Mouse (Mus musculus) mouse trophoblast stem cell (cell line): Measurements from ENCODE around the gene Rnf40.
"Not testable (repeated sequence)": the region's sequence is repeated elsewhere in the genome, so short reads cannot be mapped to it uniquely, and the experiment has no call there.

ENCODE experiments used
- in situ Hi-C, 2 experiments: fragments of 300-500 bp; cut with MseI, MboI; formaldehyde crosslinking; loops; 2 replicates in 1 of 2; 3 replicates in 1 of 2; pipeline ENCODE4 v1.15.1; 2025

Gene Rnf40

GRCm38 (mm10) chr7:127602903-127603302 is 14.3 kb downstream of the Rnf40 start:
- in situ Hi-C loops = no loop called here

DNA sequence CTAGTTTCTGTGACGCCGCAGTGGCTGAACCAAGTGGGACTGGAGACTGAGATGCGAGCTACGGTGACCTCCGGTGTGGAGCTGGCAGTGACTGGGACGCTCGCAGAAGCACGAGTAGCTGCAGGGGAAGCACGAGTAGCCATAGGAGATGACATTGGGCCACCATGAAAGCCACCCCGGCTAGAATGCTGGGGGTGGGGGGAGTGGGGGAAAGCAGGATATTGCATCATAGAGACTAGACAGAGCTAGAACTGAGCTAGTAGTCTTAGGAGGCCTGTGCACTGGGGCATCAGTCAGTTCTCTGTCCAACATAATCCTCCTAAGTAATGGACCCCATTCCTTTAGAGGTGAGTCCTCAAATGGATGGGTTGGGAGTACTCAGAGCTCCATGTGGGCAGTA is 15.7 kb downstream of the Rnf40 start:
- in situ Hi-C loops = no loop called here

DNA sequence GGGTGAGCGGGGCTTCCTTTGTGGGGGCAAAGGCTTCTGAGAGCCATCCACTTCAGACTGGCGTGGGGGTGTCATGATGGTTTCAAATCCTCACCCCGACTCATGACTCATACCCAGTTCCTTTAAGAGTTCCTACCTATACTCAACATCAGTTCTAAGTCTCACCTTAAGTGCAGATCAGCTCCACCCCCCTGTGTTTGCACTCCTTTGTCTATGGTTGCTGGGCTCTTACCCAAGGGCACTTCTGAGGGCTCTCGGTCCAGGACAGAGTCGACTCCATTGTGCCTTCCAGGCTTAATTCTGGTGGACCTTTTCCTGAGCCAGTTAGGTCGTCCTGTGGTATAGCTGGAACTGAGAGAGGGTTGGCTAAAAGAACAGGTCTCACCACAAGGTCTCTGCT is 18.6 kb downstream of the Rnf40 start:
- in situ Hi-C loops = no loop called here

DNA sequence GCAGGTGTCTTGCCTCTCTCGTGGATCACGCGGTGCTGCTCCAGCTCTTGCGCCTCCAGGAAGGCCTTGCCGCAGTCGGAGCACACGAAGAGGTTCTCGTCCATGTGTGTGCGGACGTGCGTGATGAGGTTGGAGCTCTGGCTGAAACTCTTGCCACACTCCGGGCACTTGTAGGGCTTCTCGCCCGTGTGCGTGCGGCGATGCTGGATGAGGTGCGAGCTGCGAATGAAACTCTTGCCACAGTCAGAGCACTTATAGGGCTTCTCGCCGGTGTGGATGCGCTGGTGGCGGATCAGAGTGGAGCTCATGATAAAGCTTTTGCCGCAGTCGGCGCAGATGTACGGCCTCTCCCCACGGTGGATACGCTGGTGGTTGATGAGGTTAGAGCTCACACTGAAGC is 22.4 kb downstream of the Rnf40 start:
- in situ Hi-C loops = no loop called here

DNA sequence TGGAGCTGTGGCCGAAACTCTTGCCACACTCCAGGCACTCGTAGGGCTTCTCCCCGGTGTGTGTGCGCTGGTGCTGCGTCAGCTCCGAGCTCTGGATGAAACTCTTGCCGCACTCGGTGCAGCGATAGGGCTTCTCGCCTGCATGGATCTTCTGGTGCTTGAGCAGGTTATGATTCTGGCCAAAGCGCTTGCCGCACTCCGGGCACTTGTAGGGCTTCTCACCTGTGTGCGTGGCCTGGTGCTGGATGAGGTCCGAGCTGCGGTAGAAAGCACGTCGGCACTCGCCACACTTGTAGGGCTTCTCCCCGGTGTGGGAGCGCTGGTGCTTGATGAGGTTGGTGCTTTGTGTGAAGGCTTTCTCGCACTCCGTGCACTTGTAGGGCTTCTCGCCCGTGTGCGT is 23.0 kb downstream of the Rnf40 start:
- in situ Hi-C loops = no loop called here

GRCm38 (mm10) chr7:127613501-127613900 is 24.9 kb downstream of the Rnf40 start:
- in situ Hi-C loops = no loop called here

- in situ Hi-C loops = no loop called here
Measured at GRCm38 (mm10) chr7:127614091-127614490, 25.5 kb downstream of the Rnf40 start.

DNA sequence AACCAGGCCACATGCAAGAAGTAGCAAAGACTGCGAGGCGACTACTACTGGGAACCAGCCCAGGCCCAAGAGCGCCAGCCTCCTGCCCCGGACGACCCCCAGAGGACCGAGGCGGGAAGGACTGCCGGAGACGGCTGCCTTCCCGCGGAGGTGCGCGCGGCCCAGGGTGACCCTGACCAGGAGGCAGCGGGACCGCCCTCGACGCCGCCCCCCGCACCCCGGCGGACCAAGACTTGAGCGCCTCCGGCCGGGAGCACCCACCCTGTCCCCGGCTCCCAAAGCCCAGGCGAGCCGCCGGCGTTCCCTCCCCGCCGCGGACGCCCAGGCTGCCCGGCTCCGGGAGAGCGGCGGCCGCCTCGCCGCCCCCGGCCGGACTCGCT is 25.9 kb downstream of the Rnf40 start:
- in situ Hi-C loops = no loop called here

DNA sequence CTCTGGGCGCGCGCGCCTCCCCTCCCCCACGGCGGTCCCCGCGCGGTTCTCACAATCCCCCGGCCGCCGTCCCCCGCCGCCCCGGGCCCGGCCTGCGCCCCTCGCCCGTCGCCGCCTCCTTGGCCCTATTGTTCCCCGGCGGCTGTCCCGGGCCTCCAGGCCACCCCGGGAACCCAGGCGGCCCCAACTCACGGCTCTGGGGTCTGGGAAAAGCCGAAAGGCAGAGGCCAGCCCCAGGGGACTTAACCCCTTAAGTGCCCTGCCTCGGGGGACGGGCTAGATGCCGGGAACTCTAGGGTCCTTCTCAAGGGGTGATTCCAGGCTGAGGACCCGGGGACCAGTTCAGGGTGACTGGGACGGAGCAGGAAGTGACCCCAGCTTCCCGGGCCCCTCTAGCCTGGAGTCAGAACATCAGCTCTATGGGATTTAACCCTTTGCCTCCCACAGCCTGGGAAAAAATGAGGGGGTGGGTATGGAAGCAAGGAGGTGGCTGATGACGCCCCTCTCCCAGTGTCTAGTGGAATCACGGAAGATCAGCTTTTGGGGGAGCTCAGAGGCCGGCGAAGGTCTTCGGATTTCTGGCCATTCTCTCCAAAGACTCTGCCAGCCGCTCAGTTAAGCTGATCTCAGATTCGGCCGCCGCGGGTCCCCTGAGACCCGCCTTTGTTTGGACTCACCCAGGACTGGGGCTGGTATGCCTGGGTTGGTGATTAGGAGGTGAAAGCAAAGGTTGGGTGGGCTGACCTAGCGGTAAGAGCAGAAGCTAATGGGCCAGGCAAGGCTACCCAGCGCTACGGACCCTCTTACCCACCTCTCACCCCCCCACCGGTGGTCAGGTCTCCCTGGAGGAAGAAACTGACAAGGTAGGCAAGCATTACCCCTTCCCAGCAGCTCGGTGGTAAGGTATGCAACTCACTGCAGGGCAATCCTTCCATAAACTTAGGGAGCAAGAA is 26.6 kb downstream of the Rnf40 start, which contains the start of gene Zfp629:
Zfp629 (minus strand) TSS at position 907 of the 953 bp plus-strand sequence.
- in situ Hi-C loops = no loop called here

DNA sequence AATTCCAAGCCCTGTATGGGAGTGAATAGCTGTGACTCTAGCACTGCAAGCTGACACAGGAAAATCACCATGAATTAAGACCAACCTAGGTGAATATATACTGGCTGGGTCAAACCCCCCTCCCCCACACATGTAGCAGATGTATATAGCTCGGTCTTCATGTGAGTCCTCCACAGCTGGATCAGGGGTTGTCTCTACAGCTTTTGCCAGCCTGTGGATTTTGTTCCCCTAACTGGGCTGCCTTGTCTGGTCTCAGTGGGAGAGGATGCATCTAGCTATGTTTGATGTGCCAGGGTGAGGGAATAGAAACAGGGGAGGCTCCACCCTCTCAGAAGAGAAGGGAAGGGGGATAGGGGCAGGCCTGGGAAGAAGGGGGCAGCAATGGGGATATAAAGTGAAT is 27.8 kb downstream of the Rnf40 start:
- in situ Hi-C loops = no loop called here

DNA sequence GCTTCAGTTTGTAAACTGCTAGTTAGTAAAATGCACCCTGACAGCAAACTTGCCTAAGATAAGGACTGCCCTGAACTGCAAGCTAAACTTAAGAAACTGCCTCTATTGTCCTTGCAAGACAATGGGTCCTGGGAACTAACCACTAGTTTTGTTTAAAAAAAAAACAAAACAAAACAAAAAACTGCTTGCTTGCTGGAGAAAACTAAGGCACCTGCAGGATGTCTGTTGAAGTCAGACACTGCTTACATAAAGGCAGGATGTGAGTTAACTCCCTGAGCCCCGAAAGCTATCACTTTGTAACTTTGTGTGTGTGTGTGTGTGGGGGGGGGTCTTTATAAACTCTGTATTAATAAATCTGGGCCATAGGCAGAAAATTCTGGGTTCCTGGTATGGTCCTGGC is 28.3 kb downstream of the Rnf40 start:
- in situ Hi-C loops = no loop called here

GRCm38 (mm10) chr7:127617962-127618361 is 29.4 kb downstream of the Rnf40 start:
- in situ Hi-C loops = no loop called here

DNA sequence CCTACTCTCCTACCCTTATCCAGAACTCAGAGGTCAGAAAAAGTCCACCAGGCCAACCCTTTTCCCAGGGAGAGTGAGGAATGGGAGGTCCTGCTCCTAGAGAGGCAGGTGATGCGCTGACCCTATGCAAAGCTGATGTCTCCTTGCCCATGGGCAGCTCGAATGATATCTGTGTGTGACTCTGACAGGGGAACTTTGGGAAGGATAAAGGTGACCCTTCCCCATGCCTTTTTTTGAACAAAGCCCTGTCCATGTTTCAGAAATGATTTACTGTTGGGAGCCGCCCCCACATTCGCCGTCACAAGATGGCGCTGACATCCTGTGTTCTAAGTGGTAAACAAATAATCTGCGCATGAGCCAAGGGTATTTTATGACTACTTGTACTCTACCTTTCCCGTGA is 29.8 kb downstream of the Rnf40 start:
- in situ Hi-C loops = not testable (repeated sequence)

DNA sequence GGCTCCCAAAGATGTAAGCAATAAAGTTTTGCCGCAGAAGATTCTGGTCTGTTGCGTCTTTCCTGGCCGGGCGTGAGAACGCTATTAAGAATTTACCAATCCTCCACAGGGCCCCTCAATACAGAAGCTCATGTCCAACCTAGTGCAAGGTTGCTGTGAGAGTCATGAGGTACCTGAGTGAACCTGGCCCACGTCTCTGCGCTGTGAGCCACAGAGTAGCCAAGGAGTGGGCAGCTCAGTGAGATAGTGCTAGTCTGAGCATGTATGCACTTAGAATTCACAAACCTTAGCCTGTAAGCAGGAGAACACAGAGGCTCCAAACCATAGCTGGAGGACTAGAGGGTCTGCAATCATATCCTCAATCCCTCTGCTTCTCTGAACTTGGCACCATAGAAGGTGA is 37.5 kb downstream of the Rnf40 start:
- in situ Hi-C loops = no loop called here

- in situ Hi-C loops = no loop called here
Measured at GRCm38 (mm10) chr7:127626471-127626870, 37.9 kb downstream of the Rnf40 start.

DNA sequence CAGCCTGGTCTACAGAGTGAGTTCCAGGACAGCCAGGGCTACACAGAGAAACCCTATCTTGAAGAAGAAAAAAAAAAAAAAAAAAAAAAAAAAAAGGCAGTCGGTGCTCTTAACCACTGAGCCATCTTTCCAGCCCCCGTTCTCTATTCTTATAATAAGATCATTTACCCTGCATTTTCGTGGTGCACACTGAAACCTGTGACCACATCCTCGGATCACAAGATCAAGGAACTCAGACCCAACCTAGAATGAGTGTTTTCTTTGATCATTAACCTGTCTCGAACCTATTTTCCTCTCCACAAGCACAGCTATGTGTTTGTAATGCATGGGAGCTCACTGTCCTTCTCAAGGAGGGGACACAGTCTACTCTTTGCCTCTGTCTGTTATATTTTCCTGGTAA is 40.1 kb downstream of the Rnf40 start:
- in situ Hi-C loops = no loop called here

GRCm38 (mm10) chr7:127631416-127631815 is 42.8 kb downstream of the Rnf40 start:
- in situ Hi-C loops = no loop called here

- in situ Hi-C loops = no loop called here
Measured at GRCm38 (mm10) chr7:127636963-127637362, 48.4 kb downstream of the Rnf40 start.

DNA sequence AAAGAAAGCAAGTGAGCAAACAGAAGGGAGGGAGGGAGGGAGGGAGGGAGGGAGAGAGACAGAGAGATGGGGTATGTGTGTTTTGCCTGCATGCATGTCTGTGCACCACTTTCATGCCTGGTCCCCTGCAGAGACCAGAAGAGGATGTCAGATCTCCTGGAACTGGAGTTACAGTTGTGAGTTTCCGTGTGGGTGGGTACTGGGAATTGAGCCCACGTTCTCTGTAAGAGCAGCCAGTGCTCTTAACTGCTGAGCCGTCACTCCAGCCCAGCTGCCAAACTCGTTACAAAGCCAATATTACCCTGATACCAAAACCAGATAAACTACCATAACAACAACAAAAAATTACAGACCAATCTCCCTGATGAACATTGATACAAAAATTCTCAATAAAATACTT is 52.7 kb downstream of the Rnf40 start:
- in situ Hi-C loops = no loop called here

GRCm38 (mm10) chr7:127642254-127642653 is 53.7 kb downstream of the Rnf40 start:
- in situ Hi-C loops = no loop called here

DNA sequence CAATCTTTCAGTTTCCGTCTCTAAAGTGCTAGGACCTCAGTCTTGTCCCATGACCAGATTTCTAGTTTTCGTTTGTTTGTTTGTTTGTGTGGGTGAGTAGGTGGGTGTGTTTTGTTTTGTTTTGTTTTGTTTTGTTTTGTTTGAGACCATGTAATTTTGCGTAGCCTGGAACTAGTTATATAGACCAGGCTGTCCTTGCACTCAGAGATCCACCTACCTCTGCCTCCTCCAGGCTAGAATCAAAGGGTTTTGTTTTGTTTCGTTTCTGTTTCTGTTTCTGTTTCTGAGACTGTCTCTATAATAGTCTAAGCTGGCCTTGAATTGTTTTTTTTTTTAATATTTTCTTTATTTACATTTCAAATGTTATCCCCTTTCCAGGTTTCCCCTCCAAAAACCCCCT is 57.8 kb downstream of the Rnf40 start:
- in situ Hi-C loops = no loop called here

DNA sequence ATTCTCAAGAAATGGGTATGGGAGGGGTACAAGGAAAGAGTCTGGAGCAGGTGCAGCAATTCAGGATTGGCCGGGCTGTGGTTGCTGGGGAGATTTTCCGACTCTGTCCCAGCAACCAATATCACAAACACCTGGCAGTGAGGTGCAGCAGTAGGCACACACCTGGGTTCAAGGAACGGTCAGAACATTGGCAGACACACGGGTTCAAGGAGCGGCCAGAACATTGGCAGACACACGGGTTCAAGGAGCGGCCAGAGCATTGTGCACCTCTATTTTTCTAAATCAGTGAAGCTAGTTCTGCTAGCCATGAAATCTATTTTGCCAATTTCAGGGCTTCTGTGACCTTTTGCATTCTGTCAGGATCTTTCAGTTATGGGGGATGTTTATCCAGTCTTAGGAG is 59.0 kb downstream of the Rnf40 start:
- in situ Hi-C loops = not testable (repeated sequence)

DNA sequence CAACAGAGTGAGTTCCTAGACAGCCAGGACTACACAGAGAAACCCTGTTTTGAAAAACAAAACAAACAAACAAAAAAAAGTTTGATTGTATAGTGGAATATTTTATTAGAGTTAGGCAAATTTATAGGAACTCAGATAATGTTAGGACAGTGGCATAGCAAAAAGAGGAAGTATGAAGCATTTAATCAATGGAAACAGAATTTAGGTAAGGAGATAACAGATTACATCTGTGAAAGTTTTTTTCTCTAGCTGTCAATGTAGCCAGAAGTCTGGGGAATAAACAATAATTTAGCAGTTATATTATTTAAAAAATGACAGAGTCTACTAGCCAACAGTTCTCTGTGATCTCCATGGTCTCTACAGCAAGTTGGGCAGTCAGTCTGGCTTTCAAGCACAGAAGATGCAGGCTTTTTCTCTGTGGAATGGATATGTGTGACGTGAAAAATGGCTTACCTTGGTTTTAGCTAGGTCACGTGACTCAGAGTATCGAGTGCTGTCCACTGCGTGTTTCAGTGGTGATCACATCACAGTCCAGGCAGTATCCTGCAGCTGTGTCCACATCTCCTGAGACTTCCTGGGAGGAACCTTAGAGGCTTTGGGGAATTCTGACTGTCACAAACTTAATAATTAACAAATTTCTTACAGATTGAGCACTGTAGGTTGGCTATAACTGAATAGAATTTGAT is 60.1 kb downstream of the Rnf40 start:
- in situ Hi-C loops = no loop called here
